Mouse (Mus musculus) urinary bladder, postnatal 36 days (tissue): ENCODE results near the gene Ypel2.
A peak's percentile ranks its signal among the peaks of the same experiment; 100 is the strongest.

Source experiments
- DNase-seq, 2 experiments: peaks; one replicate each; pipeline ENCODE4 v3.0.0; 2022; ENCODE audit warnings: low spot score in 2 of 2, mixed read lengths in 1 of 2

The Ypel2 gene

GRCm38 (mm10) chr11:86995625-86996221, 2.2 kb upstream of the Ypel2 start:
- DNase-seq: peak; percentile 42 to 61

- no peak for DNase-seq
Measured at GRCm38 (mm10) chr11:86994791-86995624, 1.5 kb upstream of the Ypel2 start.

- DNase-seq: no peak
Measured at GRCm38 (mm10) chr11:86994330-86994729, 823 bp upstream of the Ypel2 start.

GRCm38 (mm10) chr11:86992461-86992988, 982 bp downstream of the Ypel2 start:
- DNase-seq: no peak

- DNase-seq: no peak
Measured at GRCm38 (mm10) chr11:86991241-86991640, 2.3 kb downstream of the Ypel2 start.

- DNase-seq: no peak
Measured at GRCm38 (mm10) chr11:86990309-86990708, 3.2 kb downstream of the Ypel2 start.

GRCm38 (mm10) chr11:86984990-86985389, 8.5 kb downstream of the Ypel2 start:
- DNase-seq: no peak

- no peak for DNase-seq
Measured at GRCm38 (mm10) chr11:86983056-86983455, 10.5 kb downstream of the Ypel2 start.

- no peak for DNase-seq
Measured at GRCm38 (mm10) chr11:86981229-86981791, 12.2 kb downstream of the Ypel2 start.

GRCm38 (mm10) chr11:86980526-86980925, 13.0 kb downstream of the Ypel2 start:
- no peak for DNase-seq

GRCm38 (mm10) chr11:86979799-86980198, 13.7 kb downstream of the Ypel2 start:
- DNase-seq: no peak

- no peak for DNase-seq
Measured at GRCm38 (mm10) chr11:86977242-86977641, 16.3 kb downstream of the Ypel2 start.

- no peak for DNase-seq
Measured at GRCm38 (mm10) chr11:86974401-86974800, 19.1 kb downstream of the Ypel2 start.

GRCm38 (mm10) chr11:86973255-86973654, 20.3 kb downstream of the Ypel2 start:
- no peak for DNase-seq

- no peak for DNase-seq
Measured at GRCm38 (mm10) chr11:86971057-86971753, 22.3 kb downstream of the Ypel2 start.

GRCm38 (mm10) chr11:86969041-86969821, 24.3 kb downstream of the Ypel2 start:
- no peak for DNase-seq

GRCm38 (mm10) chr11:86967506-86967905, 26.0 kb downstream of the Ypel2 start:
- DNase-seq: no peak

GRCm38 (mm10) chr11:86966696-86967095, 26.8 kb downstream of the Ypel2 start:
- DNase-seq: no peak

GRCm38 (mm10) chr11:86965079-86965478, 28.4 kb downstream of the Ypel2 start:
- DNase-seq: no peak

- no peak for DNase-seq
Measured at GRCm38 (mm10) chr11:86963698-86964097, 29.8 kb downstream of the Ypel2 start.

GRCm38 (mm10) chr11:86963027-86963426, 30.5 kb downstream of the Ypel2 start:
- no peak for DNase-seq
